Mouse (Mus musculus): ENCODE measurements at regions not wholly inside any gene's neighbourhood (a gene's known extent, or its start where the extent isn't known, plus 50 kb on each side); places are given as distances from the start of the nearest gene placed in this dataset.

DNA sequence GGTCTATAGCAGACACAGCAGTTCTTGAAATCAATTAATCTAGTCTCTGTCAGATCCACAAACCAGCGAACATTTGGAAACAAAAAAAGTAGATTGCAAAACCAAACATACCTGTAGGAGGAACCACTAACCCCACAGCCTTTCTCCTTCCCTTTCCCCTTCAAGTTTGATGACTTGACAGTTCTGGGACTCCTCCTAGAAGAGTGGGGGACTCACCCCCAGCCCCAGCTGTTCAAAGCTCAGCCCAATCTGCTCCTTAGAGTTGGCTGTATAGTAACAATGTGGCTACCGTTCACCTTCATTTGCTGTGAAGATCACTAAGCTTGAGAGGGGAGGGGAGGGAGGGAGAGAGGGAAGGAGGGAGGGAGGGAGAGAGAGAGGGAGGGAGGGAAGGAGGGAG, 259.3 kb downstream of the Gm11361 start:
- DNase-seq, result no peak

DNA sequence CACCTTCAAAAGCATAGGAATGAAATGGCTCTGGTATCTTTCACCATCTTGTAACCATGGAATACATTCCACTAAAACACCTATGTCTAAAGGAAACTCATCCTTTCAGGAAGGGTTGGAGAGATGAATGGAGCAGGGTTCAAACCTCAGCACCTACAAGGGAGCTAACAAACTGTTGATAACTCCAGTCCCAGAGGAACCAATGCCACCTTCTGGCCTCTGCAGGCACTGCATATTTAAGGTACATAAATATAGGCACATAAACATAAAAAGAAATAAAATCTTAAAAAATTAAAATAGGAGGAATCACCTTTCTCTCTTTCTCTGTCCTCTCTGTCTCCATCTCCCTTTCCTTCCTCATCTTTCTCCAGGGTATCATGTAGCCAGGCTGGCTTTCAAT, 256.9 kb downstream of the Gm11361 start:
- no peak for DNase-seq

DNA sequence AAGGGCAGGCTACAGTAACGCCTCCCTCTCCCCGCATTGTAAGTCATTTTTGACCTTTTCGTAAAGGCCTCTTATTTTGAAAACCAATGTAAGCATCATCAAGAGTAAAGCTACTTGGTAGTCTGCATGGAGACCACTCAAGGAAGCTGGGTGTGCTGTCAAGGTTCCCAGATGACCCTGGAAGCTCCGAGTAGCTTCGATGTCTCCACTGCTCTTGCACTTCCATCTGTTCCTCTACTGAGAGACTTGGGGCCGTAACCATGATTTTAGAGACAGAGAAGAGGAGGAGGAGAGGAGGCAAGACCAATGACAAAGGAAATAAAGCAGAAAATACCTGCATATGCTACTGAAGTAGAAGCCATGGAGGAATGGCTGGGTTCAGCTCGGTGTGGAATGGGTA, 256.0 kb downstream of the Gm11361 start:
- DNase-seq, result no peak

DNA sequence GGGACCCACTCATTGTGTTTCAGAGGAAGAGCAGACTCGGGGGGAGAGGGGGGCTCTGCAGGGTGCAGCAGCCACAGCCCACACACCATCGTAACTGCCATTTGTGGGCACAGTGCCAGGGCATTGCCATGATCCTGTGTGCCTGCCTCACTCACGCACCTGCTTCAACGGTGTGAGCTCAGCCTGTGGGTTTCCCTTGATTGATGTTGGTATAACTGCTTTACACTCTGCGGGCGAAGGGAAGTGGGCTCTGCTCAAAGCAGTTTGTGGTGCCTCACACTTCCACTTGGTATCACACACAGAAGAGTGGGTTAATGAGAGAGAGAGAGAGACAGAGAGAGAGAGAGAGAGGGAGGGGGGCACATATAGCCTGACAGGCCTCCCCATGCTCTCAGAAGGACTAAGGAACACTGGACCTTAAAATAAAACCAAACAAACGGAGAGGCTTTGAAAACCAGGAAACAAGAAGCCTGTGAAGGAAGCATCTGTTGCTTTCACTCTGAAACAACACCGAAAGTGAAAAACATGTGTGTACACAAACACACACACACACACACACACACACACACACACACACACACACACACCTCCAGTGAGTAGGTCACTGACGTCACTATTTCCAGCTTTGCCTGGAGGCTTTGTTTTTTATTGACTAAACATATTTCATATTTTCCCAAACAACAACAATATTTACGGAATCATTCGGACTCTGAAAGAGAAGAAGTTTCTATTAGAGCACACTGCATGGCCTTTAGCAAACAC, 255.4 kb downstream of the Gm11361 start:
- peak; percentile 32 for DNase-seq

DNA sequence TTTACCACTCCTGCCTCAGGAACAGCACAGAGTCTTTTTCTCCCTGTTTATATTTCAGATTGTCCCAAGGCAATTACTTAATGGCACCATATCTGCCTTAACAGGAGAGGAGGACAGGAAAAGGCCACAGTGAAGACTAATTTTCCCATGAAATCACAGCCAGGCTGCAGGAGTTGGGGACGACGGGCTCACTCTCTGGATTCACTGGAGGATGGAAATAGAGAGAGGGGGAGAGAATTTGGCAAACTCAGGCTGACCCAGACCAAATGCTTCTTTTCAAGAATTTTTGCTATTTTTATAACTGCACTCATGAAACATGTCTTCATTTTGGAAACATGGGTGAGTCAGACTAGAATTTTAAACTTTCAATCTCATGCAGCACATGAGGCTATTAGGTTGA, 250.9 kb downstream of the Gm11361 start:
- no peak for DNase-seq

DNA sequence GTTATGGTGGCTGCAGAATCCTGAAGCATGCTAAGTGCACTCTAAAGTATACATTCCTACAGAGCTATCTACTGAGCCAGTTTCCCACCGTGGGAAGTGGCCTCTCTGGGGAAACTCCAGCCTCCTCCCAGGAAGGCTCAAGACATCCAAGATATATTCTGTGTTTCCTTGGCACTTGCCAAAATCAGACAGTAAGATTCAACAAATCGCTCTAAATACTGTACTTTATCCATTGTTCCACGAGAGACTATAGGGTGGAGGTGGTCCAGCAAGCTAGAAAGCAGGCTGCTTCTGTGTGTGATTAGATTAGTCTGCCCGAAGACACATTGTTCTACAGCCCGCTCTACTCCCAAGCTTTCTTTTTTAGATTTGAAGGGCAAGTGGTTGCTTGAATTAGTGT, 250.5 kb downstream of the Gm11361 start:
- no peak for DNase-seq

DNA sequence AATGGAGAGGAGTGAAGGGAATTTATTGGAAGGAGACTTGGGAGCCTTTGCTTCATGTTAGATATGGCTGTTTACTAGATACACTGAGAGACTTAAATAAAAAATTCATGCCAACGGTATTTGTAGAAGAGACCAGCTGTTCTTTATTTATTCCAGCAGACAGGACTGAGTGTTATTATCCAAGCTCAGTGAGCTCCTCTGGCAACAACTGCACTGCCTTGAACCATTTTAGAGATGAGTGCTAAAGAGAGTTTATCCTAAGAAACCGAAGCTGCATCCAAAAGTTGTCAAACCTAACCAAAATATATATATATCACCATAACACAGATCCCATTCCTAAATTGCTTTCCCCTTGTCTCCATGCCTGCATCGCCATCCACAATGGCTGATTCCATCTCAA, 247.0 kb downstream of the Gm11361 start:
- DNase-seq, result no peak

DNA sequence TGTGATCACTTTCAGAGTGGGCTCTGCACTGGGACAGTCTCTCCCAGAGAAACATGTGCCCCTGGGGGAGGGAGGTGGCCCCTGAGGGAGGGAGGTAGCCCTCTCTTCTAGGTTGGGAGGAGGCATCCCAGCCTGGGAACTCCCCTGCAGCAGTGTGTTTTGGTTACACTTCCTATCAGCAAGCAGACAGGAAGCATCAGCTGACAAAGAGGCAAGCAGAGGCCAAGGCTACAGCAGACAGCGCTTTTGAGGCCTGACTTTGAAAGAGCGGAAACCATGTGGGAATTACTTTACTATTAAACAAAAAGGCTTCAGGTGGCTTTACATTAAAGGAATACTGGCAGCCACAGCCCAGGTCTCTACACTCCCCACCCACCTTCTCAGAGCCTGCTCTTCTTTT, 244.8 kb downstream of the Gm11361 start:
- DNase-seq, result no peak

DNA sequence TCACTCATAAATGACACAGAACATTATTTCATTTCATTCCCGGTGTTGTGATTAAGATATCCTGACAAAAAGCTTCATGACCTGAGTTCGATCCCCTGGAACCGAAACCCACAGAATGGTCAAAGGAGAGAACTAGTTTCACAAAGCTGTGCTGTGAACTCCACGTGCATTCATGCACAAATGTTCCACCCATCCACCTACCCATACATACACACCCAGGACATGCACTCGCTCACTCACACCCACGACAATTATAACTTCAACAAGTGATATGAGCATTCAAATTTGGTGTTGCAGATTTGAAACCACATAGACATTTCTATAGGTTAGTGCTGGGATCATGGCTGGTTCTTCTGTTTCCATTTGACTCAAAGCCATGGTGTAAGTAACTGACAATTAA, 243.4 kb downstream of the Gm11361 start:
- DNase-seq, result no peak

DNA sequence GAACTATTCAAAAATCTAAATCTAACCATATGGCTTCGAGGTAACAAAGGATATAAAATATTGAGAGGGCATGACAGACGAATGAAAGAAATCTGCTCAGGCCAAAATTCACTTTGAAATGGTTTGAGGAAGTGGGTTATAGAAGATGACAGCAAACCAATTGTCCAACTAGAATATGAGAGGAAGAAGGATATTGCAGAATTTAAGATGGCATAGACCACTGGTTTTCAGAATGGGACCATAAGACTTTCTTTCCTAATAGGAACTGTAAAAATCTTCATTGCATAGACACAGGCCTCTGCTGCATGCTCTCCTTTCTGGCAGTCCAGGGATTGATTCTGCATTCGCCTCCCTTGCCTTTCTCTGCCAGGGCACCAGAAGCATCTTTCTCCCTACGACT, 240.2 kb downstream of the Gm11361 start:
- no peak for DNase-seq

DNA sequence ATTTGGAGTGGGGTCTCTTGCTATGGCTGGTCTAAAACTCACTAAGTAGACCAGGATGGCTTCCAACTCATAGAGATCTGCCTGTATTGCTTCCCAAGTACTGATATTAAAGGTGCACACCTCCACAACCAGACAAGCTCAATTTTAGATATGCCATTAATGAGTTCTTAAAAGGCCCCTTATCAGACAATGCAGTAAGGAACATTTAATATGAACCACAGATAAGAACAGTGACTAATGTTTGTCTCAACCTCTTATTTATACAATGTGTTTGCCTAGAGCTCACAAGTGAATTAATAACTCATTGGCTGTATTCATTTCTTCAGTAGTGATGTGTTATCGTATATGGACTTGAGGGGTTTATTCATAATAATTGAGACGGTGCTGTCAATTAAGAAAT, 234.7 kb downstream of the Gm11361 start:
- DNase-seq, result no peak

DNA sequence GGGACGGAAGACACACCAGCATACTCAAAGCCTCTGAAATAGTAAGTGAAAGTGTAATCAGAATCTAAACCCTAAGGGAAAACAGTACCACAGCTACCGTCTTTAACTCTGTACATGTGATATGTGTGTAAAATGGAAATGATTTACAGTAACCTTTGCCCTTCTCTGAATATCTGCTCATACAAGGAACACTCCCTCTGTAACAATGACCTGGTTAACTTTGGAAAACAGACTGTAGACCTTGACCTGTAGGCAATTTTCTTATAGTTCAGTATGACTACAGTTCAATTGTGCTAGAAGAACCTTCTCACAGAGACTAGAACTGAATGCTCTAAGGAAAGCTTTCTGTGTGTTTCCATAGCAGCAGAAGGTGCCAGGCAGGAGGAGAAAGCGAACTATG, 226.4 kb downstream of the Gm11361 start:
- no peak for DNase-seq

DNA sequence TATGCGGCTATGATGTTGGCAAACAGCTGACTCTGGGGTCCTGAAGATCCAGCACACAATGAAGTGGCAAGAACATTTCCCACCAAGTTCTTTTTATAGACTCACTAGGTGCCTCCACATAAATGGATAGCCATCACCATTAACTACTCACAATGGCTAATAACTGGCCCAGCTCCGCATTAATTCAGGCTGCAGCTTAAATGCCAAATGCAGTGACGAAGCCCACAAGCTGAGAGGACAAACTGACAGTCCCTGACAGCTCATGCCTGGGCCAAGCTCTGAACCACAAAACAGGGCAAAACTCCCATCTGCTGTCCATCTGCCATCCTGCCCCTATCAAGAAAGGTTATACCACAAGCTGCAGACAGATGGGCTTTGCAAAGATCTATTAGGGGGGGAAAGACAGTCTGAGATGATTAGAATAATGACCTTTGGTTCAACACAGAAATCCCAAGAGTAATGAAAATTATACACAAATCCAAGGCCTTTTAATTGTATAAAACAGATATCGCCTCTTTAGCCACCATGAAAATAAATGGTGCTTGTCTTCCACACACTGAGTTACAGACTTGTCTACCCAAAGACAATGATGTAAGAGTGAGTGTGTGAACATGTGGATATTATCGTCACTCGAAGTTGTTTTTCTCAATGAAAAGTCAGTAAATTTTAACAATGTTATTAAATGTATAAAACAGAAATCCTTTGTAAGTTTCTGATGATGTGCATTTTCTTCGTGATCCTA, 224.1 kb downstream of the Gm11361 start:
- DNase-seq, result no peak

DNA sequence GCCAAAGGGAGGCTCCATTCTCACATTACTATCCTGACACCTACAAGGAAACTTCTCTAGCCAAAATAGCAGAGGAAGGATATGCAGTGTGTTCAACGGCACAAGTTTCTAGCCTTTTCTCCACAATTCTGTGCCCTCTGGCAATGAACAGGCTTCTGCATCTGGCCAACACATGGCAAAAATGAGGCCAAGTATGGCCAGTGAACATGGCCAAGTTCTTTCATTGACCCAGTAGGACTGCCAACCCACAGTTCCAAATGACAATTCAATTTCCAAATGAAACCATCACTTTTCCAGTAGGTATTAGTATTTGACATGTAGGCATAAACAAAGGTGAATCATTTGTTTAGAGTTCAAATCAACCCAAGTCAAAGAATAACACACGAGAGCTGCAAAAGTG, 208.8 kb downstream of the Gm11361 start:
- DNase-seq, result no peak

DNA sequence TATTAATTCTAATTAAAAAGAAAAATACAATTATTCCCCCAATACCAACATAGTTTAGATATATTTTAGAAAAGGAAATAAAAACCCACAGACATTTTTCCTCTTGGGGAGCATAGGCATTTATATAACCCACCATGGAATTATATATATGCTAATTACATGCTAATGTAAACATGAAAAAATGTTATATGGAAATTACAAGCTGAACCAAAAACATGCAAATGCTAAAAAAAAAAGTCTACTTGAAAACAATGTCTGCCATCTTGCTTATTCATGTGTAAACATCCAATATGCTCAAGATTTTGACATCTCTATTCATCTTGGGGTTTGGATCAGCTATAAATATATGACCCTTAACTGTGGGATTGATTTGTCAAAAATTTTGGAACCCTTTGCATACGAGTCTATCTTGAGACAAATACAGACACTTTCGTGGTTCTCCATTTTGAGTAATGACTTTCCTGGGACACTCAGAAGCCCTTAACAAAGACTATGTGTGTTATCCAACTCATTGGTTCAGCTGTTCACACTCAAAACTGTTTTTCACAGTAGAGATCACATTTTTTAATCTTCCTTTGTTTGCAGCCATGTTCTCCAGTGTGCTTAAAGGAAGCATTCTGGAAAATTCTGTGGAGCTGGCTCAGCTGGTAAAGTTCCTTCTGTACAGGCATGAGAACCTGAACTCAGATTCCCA, 208.0 kb downstream of the Gm11361 start:
- DNase-seq, result no peak

DNA sequence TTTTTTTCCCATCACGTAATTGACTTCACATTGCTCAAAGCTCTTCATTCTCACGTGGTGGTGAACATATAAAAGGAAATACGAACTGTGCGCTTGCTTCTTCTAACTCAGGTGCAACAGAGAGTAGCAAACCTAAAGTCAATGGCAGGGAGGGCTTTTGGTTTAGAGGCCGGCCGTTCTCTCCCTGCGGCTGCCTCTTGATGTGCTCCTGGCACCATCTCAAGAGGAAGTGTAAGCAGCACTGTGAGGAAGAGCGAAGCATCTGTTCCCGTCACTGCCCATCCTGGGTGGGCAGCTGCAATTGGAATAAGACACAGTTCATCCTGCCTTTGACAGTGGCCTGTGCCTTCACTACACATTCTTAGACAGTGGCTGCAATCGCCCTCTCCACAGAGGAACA, 204.0 kb downstream of the Gm11361 start:
- DNase-seq, result no peak

DNA sequence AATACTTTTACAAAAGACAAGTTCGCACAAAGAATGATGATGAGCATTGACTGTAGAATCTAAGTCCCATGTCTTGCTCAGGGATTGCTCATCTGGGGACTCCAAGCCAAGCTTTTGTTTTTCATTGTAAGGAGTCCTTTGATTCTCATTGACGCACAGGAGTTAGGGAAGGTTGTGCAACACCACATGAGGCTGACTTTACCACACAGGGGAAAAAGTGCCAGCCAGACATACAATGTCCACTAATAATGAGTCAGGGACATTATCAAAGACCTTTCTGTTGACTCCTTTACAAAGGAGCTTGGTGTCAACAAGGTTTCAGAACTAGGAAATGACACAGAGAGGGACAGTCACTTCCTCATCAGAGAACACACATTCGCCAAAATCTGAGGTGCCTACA, 200.1 kb downstream of the Gm11361 start:
- DNase-seq, result no peak

DNA sequence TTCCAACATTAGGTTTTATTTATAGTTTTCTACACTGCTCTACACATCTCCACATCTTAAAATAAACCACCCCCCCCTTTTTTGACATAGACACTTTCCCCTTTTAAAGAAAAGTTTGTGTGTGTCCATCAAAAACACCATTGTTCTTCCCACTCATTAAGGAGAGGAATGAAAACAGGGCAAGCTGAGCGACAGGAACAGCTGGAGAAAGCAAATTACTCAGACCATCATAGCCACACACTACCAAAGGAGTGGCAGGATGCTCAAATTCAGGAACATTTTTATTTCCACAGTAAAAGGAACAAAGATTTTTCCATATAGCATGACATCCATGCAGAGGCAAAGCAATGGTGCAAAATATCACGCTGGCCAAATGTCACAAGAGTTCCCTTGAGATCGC, 198.6 kb downstream of the Gm11361 start:
- DNase-seq, result no peak

DNA sequence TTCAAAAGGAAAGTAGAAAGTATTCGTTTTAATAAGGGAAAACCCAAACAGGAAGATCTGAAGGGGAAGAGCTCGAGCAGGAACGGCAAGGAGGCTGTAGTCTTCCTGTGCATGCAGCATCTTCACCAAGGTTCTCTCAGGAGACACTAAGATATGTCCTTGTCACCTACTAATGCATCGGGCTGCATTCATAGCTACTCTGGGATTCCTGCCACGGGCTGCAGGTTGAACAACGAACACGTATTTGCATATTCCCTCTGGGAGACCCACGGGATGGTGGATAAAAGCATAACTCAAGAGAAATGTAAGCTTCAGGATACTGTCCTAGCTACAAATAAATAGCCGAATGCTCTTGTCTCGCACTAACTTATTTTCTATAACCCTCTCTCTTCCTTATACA, 197.7 kb downstream of the Gm11361 start:
- no peak for DNase-seq

DNA sequence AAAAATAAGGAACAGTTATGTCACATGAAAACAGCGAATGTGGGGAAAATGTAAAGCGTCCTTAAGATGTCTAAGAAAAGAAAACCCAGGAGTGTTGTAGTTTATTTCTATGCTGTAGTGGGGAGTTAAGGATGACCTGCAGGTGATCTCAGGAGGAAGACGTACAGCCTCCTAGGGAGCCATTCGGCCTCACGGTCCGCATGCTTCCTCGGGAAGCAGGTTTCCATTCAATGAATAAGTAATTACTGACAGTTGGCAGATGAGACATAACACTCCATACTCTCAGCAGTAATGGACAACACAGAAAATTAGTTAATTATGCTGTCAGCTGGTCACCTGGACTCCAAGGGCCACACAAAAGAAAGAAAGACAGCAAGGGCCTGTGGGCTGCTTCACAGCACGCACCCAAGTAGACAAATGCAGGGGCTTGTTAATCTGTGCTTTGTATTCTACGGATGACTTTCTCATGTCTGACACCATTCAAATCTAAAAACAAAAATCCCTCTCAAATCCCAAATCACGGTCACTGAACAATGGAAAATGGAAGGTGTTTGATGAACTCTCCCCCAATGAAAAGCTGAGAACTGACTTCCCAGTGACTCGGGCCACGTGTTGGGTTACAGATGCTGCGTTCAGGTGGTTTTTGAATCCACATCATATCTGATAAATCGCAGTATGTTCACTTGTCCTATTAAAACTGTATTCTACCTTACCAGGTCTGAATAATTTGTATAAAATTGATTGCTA, 193.5 kb downstream of the Gm11361 start:
- no peak for DNase-seq

DNA sequence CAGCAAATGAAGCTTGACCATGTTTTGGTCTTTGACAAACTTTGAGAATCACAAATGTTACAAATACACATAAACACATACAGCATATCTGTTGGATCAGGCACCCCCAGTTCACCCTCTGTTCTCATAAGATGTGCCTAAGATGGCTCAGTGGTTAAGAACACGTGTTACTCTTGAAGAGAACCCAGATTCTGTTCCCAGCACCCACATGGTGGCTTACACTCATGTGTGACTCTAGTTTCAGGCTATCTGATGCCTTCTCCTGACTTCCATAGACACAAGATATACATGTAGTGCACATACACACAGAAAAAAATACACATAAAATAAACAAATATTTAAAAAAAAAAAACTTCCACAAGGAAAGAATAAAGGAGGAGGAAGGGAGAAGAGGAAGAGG, 191.7 kb downstream of the Gm11361 start:
- no peak for DNase-seq

DNA sequence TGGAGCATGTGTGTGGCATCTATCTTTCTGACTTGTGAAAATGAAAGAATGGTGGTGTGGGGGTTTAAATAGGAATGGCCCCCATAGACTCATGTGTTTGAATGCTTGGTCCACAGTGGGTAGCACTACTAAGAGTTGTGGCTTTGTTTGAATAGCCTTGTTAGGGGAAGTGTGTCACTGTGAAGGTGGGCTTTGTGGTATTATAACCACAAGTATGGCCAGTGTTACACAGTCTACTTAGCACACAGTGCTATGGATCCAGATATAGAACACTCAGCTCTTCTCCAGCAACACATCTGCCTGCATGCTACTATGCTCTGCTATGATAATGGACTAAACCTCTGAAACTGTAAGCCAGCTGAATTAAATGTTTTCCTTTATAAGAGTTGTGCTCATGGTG, 184.9 kb downstream of the Gm11361 start:
- DNase-seq, result no peak

DNA sequence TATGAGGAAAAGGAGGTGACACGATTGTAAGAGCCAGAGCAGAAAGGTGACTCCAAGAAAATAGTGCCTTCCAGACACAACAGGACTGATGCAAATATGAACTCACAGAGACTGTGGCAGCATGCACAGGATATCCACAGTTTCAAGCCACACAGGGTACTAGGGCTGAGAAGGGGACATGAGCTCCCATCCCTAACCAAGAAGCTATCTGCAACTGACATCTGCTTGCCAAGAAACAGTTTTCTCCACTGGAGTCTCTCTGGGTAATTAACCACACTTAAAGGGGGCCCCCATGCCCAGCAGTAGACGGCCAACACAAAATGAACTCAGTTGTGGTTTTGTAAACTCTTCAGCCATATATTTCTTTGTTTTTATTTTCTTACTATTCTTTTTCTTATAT, 176.1 kb downstream of the Gm11361 start:
- no peak for DNase-seq

Measured in right cerebral cortex, postnatal 4 days (tissue).